Mouse (Mus musculus) kidney, postnatal 0 days (tissue): Measurements from ENCODE around the gene Fam124b. TPM values are rescaled to one million over a fixed set of nuclear protein-coding genes. Genes with fewer than 3 reads are reported as not detected.

ENCODE experiments used
- ATAC-seq: fragments of 200-750 bp; cut with Nextera tagmentation; replicated peaks from 2 replicates; pipeline ENCODE4 v1.8.0; 2017; ENCODE audit warnings: low read depth, moderate number of reproducible peaks, moderate TSS enrichment, moderate library complexity; ENCODE audit not compliant: low FRiP score
- DNase-seq: peaks from one replicate; pipeline ENCODE4 v3.0.0-alpha.2; 2016; ENCODE audit warnings: low spot score
- H3K27ac ChIP-seq: fragments of 300-500 bp; sonication (generic); 2 replicates; pipeline ENCODE4 v1.5.1; 2014; ENCODE audit warnings: mild to moderate bottlenecking
- H3K27me3 ChIP-seq: fragments of 300-500 bp; sonication (generic); 2 replicates; pipeline ENCODE4 v1.6.1; 2014; ENCODE audit warnings: low read length, mixed read lengths; ENCODE audit not compliant: insufficient read depth
- H3K36me3 ChIP-seq: fragments of 300-500 bp; sonication (generic); 2 replicates; pipeline ENCODE4 v1.6.1; 2014; ENCODE audit warnings: low read length, mixed read lengths; ENCODE audit not compliant: insufficient read depth
- H3K4me1 ChIP-seq: fragments of 300-500 bp; sonication (generic); replicated peaks from 2 replicates; pipeline ENCODE4 v1.6.1; 2014; ENCODE audit warnings: antibody characterized with exemption, low read length, mixed read lengths; ENCODE audit not compliant: insufficient read depth
- H3K4me2 ChIP-seq: fragments of 300-500 bp; sonication (generic); 2 replicates; pipeline ENCODE4 v1.6.1; 2014; ENCODE audit warnings: mild to moderate bottlenecking, low read length, moderate library complexity, mixed read lengths
- H3K4me3 ChIP-seq: fragments of 300-500 bp; sonication (generic); replicated peaks from 2 replicates; pipeline ENCODE4 v1.5.1; 2014; ENCODE audit warnings: low read depth, low read length
- H3K9ac ChIP-seq: fragments of 300-500 bp; sonication (generic); 2 replicates; pipeline ENCODE4 v1.6.1; 2014; ENCODE audit warnings: low read depth, low read length
- H3K9me3 ChIP-seq: fragments of 300-500 bp; sonication (generic); replicated peaks from 2 replicates; pipeline ENCODE4 v1.6.1; 2016; ENCODE audit warnings: low read length, inconsistent platforms, mixed read lengths
- CTCF ChIP-seq: IDR thresholded peaks from 2 replicates; pipeline ENCODE4 v1.5.1; 2016; ENCODE audit warnings: antibody characterized with exemption, low read depth, mild to moderate bottlenecking, moderate library complexity
- WGBS: fragments of 180-500 bp; shearing (Covaris S2); extraction: QIAGEN DNeasy Blood & Tissue Kit; methylation state at CpG from one replicate; pipeline ENCODE4 v1.1.7; 2014; 5-methylcytosine and 5-hydroxymethylcytosine counted together
- polyA plus RNA-seq: library from polyadenylated mRNA; unstranded; fragments of >200 nt; fragmentation: Nextera tagmentation; extraction: Ambion mirVana; gene quantifications from 2 replicates; pipeline ENCODE4 v1.2.1, GENCODE M21; 2015

Fam124b gene
- polyA plus RNA-seq, 1 experiment from 2014 or later, result 0.54 TPM

- no peak for TF ChIP-seq CTCF
- H3K9me3 ChIP-seq, result no peaks in the 10 kb centered on the region
Measured at GRCm38 (mm10) chr1:80159586-80159985, 58.7 kb downstream of the Fam124b start.

GRCm38 (mm10) chr1:80154902-80155301, 63.4 kb downstream of the Fam124b start:
- H3K36me3 ChIP-seq, result no peaks in the 10 kb centered on the region
- DNase-seq (no peak), ATAC-seq (no peak)
- no peak for TF ChIP-seq CTCF
- H3K4me2 ChIP-seq, result no peak overlapping the region
- H3K4me1 ChIP-seq, result no peaks in the 10 kb centered on the region
- no peak overlapping the region for H3K9ac ChIP-seq
- no peak overlapping the region for H3K27ac ChIP-seq
- no peak overlapping the region for H3K4me3 ChIP-seq
- no peaks in the 10 kb centered on the region for H3K9me3 ChIP-seq
- H3K27me3 ChIP-seq, result no peaks in the 10 kb centered on the region
- 74% methylated on average over 1 of the region's 1 CpGs for WGBS

More at GRCm38 (mm10) chr1:80159586-80159985, 58.7 kb downstream of the Fam124b start:
- Histone ChIP-seq H3K27ac (no peak overlapping the region), H3K36me3 (no peaks in the 10 kb centered on the region), H3K4me1 (no peaks in the 10 kb centered on the region), H3K27me3 (no peaks in the 10 kb centered on the region), H3K4me3 (no peak overlapping the region), H3K4me2 (no peak overlapping the region), H3K9ac (no peak overlapping the region)
- no peak for ATAC-seq
- no peak for DNase-seq

- H3K27ac ChIP-seq, result no peak overlapping the region
- 83% methylated on average over 7 of the region's 7 CpGs for WGBS
- no peak for ATAC-seq
Measured at GRCm38 (mm10) chr1:80153125-80153716, 65.1 kb downstream of the Fam124b start.

GRCm38 (mm10) chr1:80150681-80151080, 67.6 kb downstream of the Fam124b start:
- Histone ChIP-seq H3K36me3 (no peaks in the 10 kb centered on the region), H3K27ac (no peak overlapping the region), H3K9ac (no peak overlapping the region), H3K4me1 (no peaks in the 10 kb centered on the region), H3K27me3 (no peaks in the 10 kb centered on the region), H3K9me3 (no peaks in the 10 kb centered on the region), H3K4me2 (no peak overlapping the region), H3K4me3 (no peak overlapping the region)
- DNase-seq (no peak), ATAC-seq (no peak)
- TF ChIP-seq CTCF, result no peak

More at GRCm38 (mm10) chr1:80153125-80153716, 65.1 kb downstream of the Fam124b start:
- TF ChIP-seq CTCF, result no peak
- Histone ChIP-seq H3K4me1 (no peaks in the 10 kb centered on the region), H3K27me3 (no peaks in the 10 kb centered on the region), H3K9me3 (no peaks in the 10 kb centered on the region), H3K36me3 (no peaks in the 10 kb centered on the region), H3K9ac (no peak overlapping the region), H3K4me3 (no peak overlapping the region), H3K4me2 (no peak overlapping the region)
- no peak for DNase-seq

Other genes with a start within 250 kb of the Fam124b start
- 42.4 and 43.2 TPM in 2 replicates for gene Cul3, start 122.0 kb upstream of the Fam124b start, polyA plus RNA-seq
- gene Gm45261, start 243.0 kb upstream of the Fam124b start, polyA plus RNA-seq, result not detected in 2 replicates